Mouse (Mus musculus) left cerebral cortex, adult 9 months (tissue): Measurements from ENCODE around the gene Ppp1r21.

ENCODE experiments used
- DNase-seq, 2 experiments: peaks; one replicate each; pipeline ENCODE4 v3.0.0; 2022; ENCODE audit warnings: low spot score in 2 of 2

Ppp1r21 gene

GRCm38 (mm10) chr17:88530236-88530619 is 310 bp downstream of the Ppp1r21 start:
- peak in 1 of 2 experiments; percentile 63 for DNase-seq

DNA sequence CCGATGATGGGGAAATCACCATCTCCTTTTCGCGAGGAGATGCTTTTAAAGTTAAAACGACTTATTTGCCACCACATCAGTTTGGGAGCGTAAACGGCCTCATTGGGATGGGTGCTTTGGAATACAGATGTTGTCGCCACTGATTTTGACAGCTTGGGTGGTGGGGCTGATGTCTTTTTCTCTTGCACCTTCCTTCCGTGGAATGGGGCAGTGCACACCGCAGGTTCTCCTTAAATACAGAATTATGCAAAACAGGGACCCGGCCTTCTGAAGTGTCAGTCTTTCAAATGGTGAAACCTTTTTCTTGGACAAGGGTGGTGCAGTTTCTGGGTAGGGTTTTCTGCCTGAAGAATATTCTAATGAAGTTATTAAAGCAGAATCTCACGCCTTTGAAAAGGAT is 749 bp downstream of the Ppp1r21 start:
- DNase-seq, result no peak

DNA sequence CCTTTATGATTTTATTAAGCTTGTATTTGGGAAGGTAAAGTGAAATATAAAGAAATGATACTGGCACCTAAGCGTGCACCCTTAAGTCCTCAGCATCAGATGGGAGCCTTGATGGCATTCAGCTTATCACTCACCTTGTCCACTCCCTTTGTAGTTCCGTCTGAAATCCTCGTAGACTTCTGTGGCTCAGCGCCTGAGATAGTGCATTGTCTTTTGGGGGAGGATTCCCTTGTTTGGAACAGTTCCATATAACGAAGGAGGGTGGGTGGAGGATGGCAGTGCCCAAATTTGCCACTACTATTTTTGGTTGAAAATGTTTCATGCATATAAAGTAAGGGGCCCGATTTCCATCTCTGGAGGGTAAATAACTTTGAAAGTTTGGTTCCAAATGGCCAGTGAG is 1.3 kb downstream of the Ppp1r21 start:
- no peak for DNase-seq

- no peak for DNase-seq
Observed at GRCm38 (mm10) chr17:88537842-88538430, 8.0 kb downstream of the Ppp1r21 start.

DNA sequence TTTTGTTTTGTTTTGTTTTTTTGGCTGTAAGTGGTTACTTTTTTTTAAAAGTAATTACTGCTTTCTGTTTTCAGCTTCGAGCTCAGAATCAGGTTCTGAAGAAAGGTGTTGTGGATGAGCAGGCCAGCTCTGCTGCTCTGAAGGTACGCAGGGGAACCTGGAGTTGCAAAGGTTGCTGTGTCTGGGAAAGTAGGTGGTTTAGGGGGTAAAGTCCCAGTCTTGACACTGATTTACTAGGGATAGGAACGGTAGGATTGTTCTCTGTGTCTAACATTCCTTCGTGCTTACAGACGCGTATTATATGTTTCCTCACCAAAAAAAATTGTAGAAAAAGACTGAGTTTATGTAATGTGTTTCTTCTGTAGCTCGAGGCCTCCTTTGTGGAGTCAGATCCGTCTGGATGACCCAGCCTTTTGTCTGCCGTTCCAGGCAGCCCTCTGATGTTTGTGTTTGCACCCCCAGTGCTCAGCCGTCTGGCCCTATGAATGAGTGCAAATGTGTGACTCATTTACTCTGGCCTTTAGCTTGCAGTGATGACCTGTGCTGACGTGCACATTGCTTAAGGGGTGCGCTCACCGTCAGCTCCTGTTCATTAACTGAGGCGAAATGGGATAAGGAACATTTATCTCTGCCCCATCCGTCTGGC is 13.0 kb downstream of the Ppp1r21 start:
- DNase-seq, result no peak

DNA sequence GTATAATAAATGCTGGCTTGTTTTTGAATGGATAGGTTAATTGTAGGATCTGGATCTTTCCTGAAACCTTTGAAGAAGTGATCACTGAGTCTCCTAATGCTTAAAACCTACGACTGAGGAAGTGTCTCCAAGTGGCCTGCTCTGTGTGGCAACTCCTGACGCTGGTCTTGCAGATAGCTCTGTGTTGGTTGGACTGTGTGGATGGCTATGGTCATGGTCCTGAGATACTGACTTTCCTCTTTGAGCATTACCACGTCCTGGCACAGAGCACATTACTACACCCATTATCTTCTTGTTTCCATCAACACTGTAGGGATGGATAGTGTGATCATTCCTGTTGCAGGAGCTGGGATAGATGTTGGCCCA is 13.5 kb downstream of the Ppp1r21 start:
- DNase-seq, result no peak

GRCm38 (mm10) chr17:88545217-88545784 is 15.4 kb downstream of the Ppp1r21 start:
- DNase-seq, result no peak

GRCm38 (mm10) chr17:88546745-88547144 is 16.8 kb downstream of the Ppp1r21 start:
- no peak for DNase-seq

DNA sequence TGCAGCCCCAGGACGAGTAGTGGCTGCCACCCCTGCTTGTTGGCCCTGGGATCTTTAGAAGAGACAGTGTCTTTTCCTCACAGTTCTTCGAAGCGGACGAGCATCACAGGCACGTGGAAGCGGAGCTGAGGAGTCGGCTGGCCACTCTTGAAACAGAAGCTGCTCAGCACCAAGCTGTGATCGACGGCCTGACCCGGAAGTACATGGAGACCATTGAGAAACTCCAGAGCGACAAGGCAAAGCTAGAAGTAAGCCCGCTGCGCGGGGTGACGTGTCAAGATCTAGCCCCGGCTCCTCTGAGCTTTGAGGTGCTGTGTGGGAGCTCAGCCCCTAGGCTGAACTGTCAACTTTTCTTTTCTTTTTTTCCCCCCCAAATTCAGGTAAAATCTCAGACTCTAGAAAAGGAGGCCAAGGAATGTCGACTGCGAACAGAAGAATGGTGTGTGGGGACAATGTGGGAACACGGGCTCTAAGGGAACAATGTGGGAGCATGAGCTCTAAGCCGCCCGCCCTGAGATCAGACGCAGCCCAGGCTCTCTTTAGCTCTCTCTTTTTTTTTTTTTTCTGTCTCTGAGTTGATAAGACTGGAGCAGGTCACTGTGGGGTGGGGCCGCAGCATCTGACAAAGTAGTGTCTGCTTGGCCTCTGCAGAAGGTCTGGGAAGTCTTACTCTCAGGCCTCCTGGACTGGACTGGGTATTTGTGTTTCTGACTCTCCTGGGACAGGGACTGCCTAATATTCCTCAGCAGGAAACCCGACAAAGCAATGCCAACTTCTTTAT is 19.7 kb downstream of the Ppp1r21 start:
- no peak for DNase-seq

DNA sequence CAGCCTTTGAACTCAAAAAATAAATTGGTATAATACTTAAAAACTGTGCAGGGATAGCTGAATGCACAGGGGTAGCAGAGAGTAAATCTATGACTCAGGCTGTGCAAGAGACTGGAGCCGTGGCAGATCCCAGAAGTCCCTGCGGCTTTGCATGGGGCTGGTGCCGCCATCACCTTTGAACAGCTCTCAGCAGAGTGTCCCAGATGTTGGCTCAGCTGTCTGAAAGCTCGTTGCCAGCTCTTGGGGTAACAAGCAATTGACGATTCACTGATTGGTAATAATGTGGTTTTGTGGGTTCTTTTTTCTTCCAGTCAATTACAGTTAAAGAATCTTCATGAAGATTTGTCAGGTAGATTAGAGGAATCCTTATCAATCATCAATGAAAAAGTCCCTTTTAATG is 20.4 kb downstream of the Ppp1r21 start:
- DNase-seq, result no peak

DNA sequence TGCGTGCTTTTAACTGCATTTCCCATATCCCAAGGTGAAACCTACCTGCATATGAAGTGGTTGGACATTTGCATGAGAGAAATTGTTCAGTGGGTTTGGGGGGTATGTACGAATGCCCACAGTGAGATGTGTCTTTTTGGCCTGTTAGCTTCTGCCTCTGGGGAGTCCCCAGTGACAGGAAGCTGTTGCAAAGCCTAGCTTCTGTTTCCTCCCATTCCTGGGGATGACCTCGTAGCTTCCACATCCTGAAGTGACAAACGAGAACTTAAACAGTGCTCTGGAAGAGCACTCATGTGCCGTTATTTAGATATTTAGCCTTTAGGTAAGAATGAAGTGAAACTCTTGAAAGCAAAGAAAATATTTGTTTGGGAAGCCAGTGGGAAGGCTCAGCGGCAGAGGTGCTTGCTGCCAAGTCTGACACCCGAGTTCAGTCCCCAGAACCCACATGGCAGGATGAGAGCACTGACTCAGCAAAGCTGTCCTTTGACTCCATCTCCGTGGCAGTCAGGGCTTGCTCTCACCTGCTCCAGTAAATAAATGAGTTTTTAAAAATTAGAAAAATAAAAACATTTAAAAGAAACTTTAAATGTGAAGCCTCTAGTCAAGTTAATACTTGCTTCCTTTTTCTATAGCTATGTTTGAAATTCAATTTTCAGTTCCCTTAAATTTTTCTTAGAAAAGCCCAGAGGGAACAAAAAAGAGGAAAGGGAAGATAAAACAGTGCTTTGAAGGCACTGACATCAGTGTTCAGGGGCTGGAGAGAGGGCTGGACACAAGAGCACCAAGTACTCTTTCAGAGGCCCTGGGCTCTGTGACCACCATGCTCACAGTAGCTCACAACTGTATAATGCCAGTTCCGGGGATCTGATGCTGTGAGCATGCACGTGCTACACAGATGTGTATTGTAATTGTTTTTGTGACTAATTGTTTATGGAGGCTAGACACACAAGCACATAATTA is 21.3 kb downstream of the Ppp1r21 start:
- no peak for DNase-seq

DNA sequence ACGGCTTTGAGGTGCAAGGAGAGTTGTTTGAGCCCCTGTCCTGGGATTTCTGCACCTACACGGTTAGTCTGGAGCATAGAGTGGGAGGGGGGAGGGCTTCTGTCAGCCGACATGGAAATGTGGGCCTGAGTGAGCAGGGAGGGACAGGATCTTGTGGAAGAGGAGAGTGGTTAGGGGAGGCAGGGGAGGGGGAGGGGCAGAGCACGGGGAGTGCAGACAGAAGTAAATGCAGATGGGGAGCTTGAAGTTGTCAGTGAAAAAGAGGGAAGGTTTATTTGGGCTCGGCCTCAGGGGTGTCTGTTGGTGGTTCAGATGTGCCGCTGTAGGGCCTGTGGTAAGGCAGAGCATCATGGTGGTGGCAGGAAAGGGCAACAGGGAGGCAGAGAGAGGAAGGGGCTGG is 22.6 kb downstream of the Ppp1r21 start:
- DNase-seq, result no peak

DNA sequence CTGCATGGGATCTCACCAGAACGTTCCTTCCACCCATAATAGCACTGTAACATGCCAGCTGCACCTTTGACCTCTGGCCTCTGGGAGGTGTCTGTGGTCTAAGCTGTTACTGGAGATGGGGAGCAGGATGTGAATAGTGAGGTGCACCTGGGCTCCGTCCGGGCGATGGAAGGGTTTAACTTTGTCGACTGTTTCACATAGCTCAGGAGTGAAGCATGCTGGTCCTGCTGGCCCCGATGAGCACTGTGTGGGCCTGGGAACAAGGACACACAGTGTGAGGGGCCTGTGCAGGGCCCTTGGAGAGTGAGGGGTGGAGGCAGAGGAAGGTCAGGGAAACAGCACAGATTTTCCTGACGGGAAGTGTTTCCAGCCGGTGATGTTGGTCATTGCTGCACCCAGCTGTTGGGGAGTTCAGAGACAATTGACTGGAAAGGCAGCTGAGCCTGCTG is 23.1 kb downstream of the Ppp1r21 start:
- no peak for DNase-seq

- no peak for DNase-seq
Observed at GRCm38 (mm10) chr17:88553473-88554087, 23.7 kb downstream of the Ppp1r21 start.

- no peak for DNase-seq
Observed at GRCm38 (mm10) chr17:88556176-88556575, 26.3 kb downstream of the Ppp1r21 start.

DNA sequence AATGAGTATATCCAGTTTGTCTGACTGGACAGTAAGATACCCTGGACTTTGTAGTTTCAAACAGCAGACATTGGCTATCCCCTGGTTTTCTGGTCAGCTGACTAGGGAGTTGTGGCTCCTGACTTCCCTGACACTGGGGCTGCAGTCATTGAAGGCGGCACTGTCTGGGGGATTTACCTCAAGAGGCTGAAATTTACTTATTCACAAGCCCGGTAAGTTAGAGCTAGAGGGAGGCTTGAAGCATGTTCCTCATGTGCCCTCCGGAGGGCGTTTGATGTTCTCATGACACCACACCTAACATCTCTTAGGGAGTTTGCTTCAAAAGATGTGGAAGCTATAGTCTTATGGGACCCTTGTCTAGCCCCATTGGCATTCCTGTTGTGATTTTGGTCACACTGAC is 26.8 kb downstream of the Ppp1r21 start:
- DNase-seq, result no peak

DNA sequence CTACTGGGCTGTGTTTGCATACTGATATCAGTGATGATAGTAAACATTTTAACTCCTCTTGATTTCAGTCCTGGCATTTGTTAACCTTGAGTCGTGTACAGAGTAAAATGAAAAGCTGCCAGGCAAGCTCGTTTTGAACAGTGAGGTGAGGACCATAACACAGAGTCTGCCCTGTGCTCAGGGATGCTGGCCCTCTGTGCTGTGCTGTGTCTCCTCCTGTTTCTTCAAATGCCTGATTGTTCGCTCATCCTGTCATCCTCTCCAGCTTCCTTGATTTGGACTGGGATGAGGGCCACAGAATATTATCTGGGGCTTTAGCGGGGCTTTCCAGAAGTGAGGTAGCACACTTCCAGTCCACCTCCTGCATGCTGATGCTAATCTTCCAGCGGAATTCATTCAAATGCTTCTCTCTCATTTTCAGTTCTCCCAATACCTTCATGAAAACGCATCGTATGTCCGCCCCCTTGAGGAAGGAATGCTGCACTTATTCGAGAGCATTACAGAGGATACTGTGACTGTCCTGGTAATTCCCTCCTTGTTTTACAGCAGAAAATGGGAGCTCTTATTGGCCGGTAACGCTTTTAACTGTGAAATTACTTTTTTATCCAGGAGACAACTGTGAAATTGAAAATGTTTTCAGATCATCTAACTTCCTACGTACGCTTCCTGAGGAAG is 28.4 kb downstream of the Ppp1r21 start:
- peak in 1 of 2 experiments; percentile 78 for DNase-seq

DNA sequence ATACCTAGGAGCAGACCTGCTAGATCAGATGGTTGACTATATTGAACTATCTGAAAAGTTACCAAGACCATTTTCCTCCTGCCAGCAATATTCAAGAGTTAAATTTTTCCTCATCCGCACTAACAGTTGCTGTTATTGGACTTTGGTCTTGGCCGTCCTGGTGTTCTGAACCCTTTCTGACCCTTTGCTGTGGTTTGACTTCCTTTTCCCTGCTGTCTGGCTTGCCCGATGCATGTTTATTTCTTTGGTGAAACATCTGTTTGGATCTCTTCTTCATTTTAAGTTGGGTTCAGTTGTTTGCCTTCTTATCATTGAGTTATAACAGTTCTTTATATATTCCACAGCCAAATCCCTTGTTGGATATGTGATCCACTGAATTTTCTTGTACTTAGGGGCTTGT is 33.7 kb downstream of the Ppp1r21 start:
- DNase-seq, result no peak

DNA sequence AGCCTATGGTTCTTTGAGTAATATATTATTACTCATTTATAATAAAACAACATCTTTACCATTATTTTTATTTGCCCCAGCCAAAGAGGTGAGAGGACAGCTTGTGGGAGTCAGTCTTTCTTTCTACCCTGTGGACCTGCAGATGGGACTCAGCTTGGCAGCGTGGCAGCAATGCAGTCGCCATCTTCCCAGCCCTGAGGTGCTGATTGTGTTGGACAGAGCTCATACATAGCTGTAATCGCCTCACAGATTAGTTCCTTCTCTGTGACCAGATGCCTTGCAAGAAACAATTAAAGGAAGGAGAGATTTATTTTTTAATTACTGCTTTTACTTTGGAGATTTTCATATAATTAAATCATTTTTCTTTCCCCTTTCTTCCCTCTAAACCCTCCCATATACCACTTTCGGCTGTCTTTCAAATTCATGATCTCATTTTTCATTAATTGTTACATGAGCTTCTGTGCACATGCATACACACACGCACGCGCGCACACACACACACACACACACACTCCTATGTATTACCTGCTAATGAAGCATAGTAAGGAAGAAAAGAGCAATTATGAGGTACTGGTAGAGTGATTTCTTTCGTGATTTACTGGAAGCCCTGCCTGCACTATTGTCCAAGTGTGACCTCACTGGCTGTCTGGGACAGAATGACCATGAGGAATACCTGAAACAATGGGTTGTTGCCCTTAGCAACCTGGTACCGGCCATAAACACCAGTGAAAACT is 40.1 kb downstream of the Ppp1r21 start:
- DNase-seq, result no peak

DNA sequence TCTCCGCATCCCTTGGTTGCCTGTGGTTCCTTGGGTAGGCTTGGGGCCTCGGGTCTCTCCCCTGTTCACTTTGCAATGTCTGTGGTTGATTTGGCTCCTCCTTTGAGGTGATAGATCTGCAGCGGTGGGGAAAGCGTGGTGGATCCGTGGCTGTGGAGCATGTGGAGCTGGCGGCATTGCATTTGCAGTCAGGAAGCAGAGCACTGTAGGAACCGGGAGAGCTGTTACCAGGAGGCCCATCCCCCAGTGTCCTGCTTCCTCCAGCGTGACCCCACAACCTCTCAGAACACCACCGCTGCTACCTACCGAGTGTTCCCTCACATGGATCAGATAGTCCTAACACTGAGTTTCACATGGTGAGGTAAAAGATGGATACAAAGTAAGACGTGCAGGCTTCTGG is 40.9 kb downstream of the Ppp1r21 start:
- no peak for DNase-seq
